Mouse (Mus musculus) lung, adult 2 months (tissue): ENCODE data around the gene Cyp2d11. TPM values are rescaled to one million over a fixed set of nuclear protein-coding genes. Genes with fewer than 3 reads are reported as not detected.
A peak's percentile ranks its signal among the peaks of the same experiment; 100 is the strongest.
"Not testable (repeated sequence)": the region's sequence is repeated elsewhere in the genome, so short reads cannot be mapped to it uniquely, and the experiment has no call there.

Source experiments
- DNase-seq: peaks from one replicate; pipeline ENCODE4 v3.0.0; 2022
- H3K4me1 ChIP-seq: fragments of 200-500 bp; 2 replicates; pipeline ENCODE4 v1.6.1; 2011; ENCODE audit warnings: low read length; ENCODE audit not compliant: control insufficient read depth, insufficient read depth
- H3K4me3 ChIP-seq: fragments of 200-500 bp; replicated peaks from 2 replicates; pipeline ENCODE3; 2011; ENCODE audit warnings: low read depth, mild to moderate bottlenecking, control low read depth, low read length; ENCODE audit errors: extremely low read depth
- CTCF ChIP-seq: fragments of 200-500 bp; IDR thresholded peaks from 2 replicates; pipeline ENCODE4 v1.5.1; 2011; ENCODE audit warnings: mild to moderate bottlenecking, low read length, control low read depth; ENCODE audit not compliant: insufficient read depth
- POLR2A ChIP-seq: fragments of 200-500 bp; IDR thresholded peaks from 2 replicates; pipeline ENCODE4 v1.6.1; 2011; ENCODE audit warnings: low read depth, mild to moderate bottlenecking, control low read depth, low read length, borderline replicate concordance; ENCODE audit errors: extremely low read depth
- WGBS: fragments of 180-500 bp; shearing (Covaris S2); methylation state at CpG from one replicate; pipeline ENCODE4 v1.1.7; 2018; 5-methylcytosine and 5-hydroxymethylcytosine counted together
- polyA plus RNA-seq: library from polyadenylated mRNA; depleted of rRNA; stranded (reverse); fragments of >200 nt; gene quantifications from 2 replicates; pipeline ENCODE4 v1.2.3, GENCODE M21; 2012

Gene Cyp2d11
- polyA plus RNA-seq, 1 experiment = not detected

DNA sequence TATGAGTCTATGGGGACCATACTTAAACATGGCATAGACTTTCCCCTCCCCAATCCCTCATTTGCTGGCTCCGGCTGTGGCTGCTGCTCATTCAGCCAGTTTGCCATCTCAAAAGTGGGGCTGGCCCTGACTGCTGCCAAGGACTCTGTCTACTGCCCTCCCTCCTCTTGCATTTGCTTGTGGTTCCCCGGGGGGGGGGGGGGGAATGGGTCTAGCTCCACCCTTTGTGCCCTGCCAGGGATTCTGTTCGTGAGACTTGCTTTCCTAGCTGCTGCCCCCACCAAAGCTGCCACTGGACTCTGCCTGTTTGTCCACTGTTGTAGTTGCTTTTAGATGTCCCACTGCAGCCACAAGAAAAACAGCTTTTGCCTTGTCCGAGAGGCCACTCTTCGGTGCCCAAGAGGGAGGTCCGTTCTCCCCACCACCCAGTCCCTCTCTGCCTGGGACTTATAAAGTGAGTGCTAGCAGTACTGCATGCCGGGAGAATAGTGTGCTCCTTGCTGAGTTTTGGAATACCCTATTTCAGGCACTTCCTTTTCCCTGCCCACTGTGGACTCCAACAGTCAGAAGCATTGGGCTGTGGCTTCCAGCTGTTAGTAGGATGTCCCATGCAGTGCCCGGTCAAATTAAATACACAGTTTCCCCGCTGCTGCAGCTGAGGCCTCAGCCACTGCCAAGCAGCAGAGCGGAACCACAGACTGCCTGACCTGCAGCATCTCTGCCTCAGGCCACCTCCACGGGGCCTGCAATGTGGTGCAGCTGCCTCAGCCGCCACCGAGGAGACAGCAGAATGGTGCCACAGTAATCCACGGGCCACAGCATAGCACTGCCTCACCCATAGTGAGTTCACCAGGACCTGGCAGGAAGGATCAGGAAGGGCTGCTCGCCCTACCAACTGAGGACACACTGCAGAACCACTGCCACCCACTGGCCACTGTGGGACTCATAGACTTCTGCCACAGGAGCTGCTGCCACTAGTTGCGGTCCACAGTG lies 23.3 kb upstream of the Cyp2d11 start:
- Histone ChIP-seq H3K4me1 (no peaks in the 10 kb centered on the region), H3K4me3 (peak overlapping the region; percentile 44)
- TF ChIP-seq POLR2A = peak; percentile 61; the same call in 1 of the 2 replicates
- peak; percentile 96 for TF ChIP-seq CTCF
- DNase-seq = peak; percentile 77
- 24% methylated on average over 16 of the region's 16 CpGs for WGBS

DNA sequence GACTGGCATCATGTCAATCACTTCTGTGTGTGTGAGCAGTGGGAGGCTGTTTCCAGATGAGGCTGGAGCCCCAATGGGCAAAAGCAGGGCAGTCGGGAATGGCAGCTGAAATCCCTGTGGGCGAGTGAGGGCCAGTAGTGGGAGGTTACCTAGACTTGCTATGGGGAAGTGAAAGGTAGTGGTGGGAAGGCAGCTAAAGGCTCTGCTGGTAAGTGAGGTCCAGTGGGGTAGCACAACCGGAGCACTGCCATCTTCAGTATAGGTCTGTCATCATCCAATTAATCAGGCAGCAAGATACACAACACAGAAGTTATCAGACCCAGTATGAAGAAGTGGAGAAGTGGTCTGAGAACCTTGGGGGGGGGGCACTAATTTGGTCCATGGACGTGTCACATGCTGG lies 13.7 kb upstream of the Cyp2d11 start:
- WGBS = 77% methylated on average over 4 of the region's 4 CpGs
- no peak for DNase-seq
- H3K4me1 ChIP-seq = no peaks in the 10 kb centered on the region
- TF ChIP-seq CTCF = no peak
- no peak for TF ChIP-seq POLR2A
- H3K4me3 ChIP-seq = no peak overlapping the region

DNA sequence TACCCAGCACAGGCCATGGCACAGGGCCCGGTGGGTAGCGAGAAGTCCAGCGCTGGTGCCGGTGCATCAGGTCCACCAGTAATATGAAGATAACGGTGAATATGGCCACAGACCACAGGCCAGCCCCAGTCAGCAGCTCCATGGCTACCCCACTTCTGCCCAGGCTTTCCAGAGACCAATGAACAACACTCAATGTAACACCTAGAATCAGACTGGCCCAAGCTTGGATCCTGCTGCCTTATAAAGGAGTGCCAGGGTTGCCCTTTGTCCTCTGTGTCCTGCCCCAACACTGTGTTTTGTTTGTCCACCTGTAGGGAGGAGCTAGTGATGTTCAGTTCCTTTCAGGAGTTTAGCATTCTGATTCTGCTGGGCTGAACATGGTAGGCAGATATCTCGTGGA lies 13.2 kb upstream of the Cyp2d11 start, which contains the start of gene Cyp2d10:
Gene Cyp2d10 (minus strand): TSS at position 215 of the 400 bp plus-strand sequence.
- H3K4me3 ChIP-seq = no peak within 1 kb of the TSS
- no peaks in the 10 kb centered on the region for H3K4me1 ChIP-seq
- TF ChIP-seq CTCF (no peak), POLR2A (no peak)
- 90% methylated on average over 6 of the region's 6 CpGs for WGBS
- DNase-seq = no peak

DNA sequence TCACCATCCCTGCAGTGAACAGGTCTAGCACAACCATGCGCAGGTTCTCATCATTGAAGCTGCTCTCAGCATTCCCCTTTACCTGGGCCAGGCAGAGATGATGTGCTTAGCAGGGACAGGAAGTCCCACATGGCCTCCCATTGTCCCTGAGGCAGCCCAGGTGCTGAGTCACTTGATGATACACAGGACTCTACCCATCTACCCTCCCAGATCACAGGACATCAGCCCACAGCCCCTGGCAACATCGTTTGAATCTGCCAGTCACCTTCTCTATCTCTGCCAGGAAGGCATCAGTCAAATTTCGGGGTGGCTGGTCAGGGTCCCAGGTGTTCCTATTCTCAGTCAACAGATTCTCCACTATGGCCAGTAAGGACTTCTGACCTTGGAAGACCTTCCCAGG lies 10.3 kb upstream of the Cyp2d11 start:
- no peak overlapping the region for H3K4me3 ChIP-seq
- DNase-seq = no peak
- TF ChIP-seq CTCF = no peak
- TF ChIP-seq POLR2A = no peak
- no peaks in the 10 kb centered on the region for H3K4me1 ChIP-seq
- 82% methylated on average over 3 of the region's 3 CpGs for WGBS

DNA sequence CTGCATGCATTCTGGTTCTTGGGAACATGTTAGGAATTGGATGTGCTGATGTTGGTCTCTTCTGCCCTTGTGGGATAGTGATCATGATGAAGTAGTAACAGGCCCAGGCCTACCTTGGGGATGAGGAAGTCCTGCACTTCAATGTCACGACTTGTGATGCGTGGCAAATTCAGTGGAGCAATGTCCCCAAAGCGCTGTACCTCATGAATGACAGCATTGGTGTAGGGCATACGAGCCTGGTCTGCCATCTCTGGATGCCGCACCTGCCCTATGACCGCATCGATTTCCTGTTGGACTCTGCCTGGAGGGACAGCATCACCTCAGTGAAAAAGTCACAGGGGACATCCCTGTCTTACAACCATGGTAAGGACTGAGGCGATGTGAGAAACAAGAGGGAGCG lies 9.8 kb upstream of the Cyp2d11 start:
- TF ChIP-seq CTCF = no peak
- no peak overlapping the region for H3K4me3 ChIP-seq
- WGBS = 88% methylated on average over 9 of the region's 9 CpGs
- no peaks in the 10 kb centered on the region for H3K4me1 ChIP-seq
- DNase-seq = no peak

DNA sequence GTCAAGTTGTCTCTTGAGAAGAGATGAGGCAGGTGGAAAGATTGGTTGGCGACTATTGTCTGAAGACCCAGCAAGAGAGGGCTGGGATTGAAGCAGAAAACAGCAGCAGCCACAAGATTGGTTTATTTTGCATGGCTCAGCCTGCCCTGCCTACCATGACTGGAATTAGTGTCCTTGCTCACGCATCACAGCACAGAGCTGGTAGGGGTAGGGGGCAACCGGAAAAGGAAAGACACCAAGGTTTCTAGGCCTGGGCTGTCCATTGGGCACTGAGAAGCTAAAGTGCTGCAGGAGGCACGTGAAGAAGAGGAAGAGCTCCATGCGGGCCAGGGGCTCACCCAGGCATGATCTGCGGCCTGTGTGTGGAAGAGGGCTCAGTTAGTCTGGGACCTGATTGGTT lies 8.9 kb upstream of the Cyp2d11 start:
- DNase-seq = no peak
- no peaks in the 10 kb centered on the region for H3K4me1 ChIP-seq
- no peak overlapping the region for H3K4me3 ChIP-seq
- no peak for TF ChIP-seq CTCF
- TF ChIP-seq POLR2A = no peak
- WGBS = 89% methylated on average over 6 of the region's 6 CpGs

DNA sequence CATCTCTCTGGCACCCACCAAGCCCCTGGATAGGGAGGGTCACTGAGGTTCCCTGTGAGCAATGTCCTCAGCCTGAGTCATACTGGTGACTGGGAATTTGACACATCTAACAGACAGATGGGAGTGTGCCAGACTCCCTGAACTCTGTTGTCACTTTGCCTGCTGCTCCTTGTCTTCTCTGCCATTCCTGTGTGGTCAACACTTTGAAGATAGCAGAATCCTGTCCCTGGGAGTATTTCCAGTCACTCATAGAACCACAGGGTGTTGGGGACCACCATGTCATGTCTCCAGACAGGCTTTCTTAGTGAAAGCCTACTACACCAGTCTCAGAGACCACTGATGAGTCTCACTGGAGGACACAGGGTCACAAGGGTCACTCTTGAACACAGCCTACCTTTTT lies 8.3 kb upstream of the Cyp2d11 start:
- no peak for TF ChIP-seq POLR2A
- TF ChIP-seq CTCF = no peak
- Histone ChIP-seq H3K4me1 (no peaks in the 10 kb centered on the region), H3K4me3 (no peak overlapping the region)
- DNase-seq = no peak

DNA sequence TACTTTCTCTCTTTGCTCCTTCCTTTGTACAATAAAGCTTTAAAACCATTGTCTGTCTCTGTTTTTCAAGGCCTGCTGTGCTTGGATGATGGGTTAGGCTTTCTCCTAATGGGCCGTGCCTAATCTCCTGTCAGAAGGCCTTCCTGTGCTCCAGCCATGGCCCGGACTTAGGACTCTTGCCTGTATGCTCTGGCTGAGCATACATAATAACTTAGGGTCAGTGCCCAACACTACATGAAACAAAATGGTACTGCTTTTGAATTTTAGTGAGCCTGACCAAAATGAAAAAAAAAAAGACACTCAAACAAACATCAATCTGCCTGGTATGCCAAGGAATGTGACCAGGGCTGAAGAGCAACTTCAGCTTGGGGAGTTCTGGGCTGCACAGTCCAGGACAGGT lies 7.7 kb upstream of the Cyp2d11 start:
- 74% methylated on average over 2 of the region's 2 CpGs for WGBS
- no peak for TF ChIP-seq CTCF
- TF ChIP-seq POLR2A = no peak
- H3K4me1 ChIP-seq = no peaks in the 10 kb centered on the region
- H3K4me3 ChIP-seq = no peak overlapping the region
- DNase-seq = no peak

DNA sequence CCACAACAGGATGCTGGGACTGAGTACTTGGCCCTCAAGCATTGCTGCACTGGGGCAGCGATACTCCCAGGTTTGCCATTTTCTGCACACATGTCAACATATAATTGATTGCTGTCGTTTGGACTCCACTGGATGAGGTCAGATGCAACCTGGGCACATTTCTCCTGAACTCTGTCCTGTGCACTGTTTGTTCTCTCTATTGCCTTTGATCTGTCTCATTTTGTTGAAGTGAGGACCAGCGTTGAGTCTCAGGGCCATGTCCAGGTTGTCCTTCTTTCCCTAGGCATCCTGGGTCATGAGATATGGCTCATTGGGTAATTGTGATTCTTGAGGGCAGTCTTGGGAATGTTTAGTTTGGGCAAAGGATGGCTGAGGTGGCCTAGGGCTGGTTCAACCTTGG lies 2.1 kb upstream of the Cyp2d11 start:
- DNase-seq, H3K4me3 ChIP-seq, H3K4me1 ChIP-seq: not testable (repeated sequence)
- 81% methylated on average over 3 of the region's 3 CpGs for WGBS

DNA sequence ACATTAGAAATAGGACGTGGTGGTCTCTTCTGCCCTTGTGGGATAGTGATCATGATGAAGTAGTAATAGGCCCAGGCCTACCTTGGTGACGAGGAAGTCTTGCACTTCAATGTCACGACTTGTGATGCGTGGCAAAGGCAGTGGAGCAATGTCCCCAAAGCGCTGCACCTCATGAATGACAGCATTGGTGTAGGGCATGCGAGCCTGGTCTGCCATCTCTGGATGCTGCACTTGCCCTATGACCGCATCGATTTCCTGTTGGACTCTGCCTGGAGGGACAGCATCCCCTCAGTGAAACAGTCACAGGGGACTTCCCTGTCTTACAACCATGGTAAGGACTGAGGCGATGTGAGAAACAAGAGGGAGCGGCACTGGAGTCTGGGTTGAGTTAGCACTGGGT lies 3.9 kb downstream of the Cyp2d11 start:
- not testable (repeated sequence) for DNase-seq, H3K4me3 ChIP-seq, H3K4me1 ChIP-seq
- 94% methylated on average over 10 of the region's 10 CpGs for WGBS
